Mouse (Mus musculus): Measurements from ENCODE around the gene Rangap1. TPM values are rescaled to one million over a fixed set of nuclear protein-coding genes. Genes with fewer than 3 reads are reported as not detected.
A peak's percentile ranks its signal among the peaks of the same experiment; 100 is the strongest.

Rangap1 gene
- polyA plus RNA-seq, 1 experiment from 2014 or later: 101 TPM

DNA sequence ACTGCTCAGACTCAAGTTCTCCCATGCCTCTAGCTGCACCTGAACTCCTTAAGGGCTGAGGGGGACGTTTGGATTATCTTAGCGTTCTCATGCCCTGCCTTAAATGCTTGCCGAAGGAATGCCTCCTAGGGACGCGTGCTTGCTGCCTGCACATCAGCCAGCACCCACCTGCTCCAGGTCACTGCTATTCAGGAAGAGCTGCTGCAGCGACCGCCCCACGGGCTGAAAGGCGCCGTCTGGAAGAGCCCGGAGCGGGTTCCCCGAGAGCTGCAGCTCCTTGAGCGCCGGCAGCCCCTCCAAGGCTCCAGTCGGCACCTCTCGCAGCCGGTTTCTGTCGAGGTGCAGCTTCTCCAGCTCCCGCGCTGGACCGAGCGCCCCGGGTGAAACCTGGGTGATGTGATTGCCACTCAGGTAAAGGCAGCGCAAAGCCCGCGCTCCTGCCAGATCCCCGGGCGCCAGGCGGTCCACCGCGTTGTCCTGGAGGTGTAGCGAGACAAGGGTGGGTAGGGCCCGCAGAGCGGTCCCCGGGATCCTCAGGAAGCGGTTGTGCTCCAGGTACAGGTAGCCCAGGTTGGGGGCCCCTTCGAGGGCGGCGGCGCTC is 51.9 kb downstream of the Rangap1 start:
- no peak overlapping the region; the same call in 1 of the 2 replicates for H3K27ac ChIP-seq
- H3K4me3 ChIP-seq: peak overlapping the region; percentile 61
- H3K36me3 ChIP-seq: peaks cover 8% of the 10 kb centered on the region
- no peak for ATAC-seq (ENCODE audit: insufficient number of reproducible peaks, low FRiP score, low TSS enrichment, low read depth)
- H3K9ac ChIP-seq: peak overlapping the region; percentile 69
- WGBS: 3% methylated on average over 41 of the region's 41 CpGs
- peaks cover 32% of the 10 kb centered on the region for H3K4me1 ChIP-seq
- peaks cover 28% of the 10 kb centered on the region for H3K27me3 ChIP-seq
- H3K9me3 ChIP-seq: no peaks in the 10 kb centered on the region
- peak overlapping the region; percentile 95 for H3K4me2 ChIP-seq

DNA sequence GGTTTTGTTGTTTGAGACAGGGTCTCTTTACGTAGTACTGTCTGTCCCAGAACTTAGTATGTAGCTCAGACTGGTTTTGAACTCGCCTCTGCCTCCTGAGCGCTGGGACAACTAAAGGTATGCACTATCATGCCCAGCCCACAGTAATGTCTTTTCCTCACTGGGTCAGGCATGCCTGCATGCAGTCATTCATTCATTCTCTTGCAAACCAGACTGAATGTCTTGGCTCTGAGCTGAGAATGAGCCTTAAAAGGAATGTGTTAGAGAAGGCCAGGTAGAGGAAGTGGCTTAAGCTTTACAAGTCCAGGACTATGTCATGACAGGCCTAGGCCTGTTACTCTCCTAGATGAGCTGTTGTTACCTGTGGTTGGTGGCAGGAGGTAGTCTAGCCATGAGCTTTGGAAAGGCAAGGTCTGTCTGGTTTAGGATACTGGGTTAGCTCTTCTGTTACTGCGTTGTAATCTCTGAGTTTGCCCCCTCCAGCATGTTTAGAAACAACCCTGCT is 65.0 kb downstream of the Rangap1 start:
- H3K27ac ChIP-seq: no peak overlapping the region
- peaks cover 72% of the 10 kb centered on the region for H3K36me3 ChIP-seq
- no peak overlapping the region for H3K4me2 ChIP-seq
- H3K4me3 ChIP-seq: no peak overlapping the region
- no peaks in the 10 kb centered on the region for H3K4me1 ChIP-seq
- H3K9ac ChIP-seq: no peak overlapping the region
- no peak for ATAC-seq (ENCODE audit: insufficient number of reproducible peaks, low FRiP score, low TSS enrichment, low read depth)
- no peaks in the 10 kb centered on the region for H3K27me3 ChIP-seq
- no peaks in the 10 kb centered on the region for H3K9me3 ChIP-seq
- 90% methylated on average over 4 of the region's 4 CpGs for WGBS

DNA sequence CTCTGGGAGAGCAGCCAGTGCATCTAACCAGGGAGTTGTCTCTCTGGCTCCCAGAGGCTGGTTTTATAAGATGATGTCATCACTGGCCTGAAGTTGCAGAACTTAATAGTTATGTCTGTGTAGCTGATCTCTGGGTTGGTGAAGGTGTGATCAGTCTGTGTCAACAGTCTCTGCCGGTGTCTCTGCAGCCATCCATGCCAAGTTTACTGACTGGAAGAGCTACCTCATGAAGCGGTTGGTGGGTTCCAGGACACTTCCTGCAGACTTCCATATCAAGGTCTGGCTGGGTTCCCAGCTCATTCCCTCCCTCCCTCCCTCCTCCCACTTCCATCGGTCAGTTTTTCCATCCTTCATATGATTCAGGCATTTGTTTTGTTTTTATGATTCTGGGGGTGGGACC is 68.7 kb downstream of the Rangap1 start:
- Histone ChIP-seq H3K27ac (no peak overlapping the region), H3K9me3 (no peaks in the 10 kb centered on the region), H3K4me1 (no peaks in the 10 kb centered on the region), H3K4me3 (no peak overlapping the region), H3K27me3 (no peaks in the 10 kb centered on the region), H3K4me2 (no peak overlapping the region), H3K9ac (no peak overlapping the region), H3K36me3 (peaks cover 60% of the 10 kb centered on the region)
- ATAC-seq (ENCODE audit: insufficient number of reproducible peaks, low FRiP score, low TSS enrichment, low read depth): no peak
- WGBS: 84% methylated on average over 3 of the region's 3 CpGs

DNA sequence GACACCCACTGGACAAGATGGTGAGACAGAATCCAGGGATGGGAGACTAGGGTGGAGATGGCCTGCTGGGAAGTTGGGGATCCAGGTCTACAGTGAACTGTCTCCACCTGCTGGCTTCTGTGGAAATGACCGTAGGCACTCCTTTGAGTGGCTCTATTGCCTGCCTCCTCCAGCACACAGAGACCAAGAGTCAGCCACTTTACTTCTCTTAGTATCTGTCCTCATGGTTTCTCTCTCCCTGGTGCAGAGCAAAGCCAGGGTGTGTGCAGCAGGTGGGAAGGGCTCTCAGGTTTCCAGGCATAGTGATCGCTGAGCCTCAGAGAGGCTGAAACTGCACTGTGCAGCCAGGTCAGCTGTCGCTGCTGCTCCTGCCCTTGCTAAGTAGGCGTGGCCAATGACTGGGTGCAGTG is 75.1 kb downstream of the Rangap1 start:
- 76% methylated on average over 4 of the region's 4 CpGs for WGBS
- Histone ChIP-seq H3K4me3 (no peak overlapping the region), H3K4me1 (0 out of 2 replicates have a peak, but pooled peaks cover under 1% of the 10 kb centered on the region), H3K9me3 (no peaks in the 10 kb centered on the region), H3K27me3 (no peaks in the 10 kb centered on the region), H3K27ac (no peak overlapping the region), H3K4me2 (no peak overlapping the region), H3K9ac (no peak overlapping the region), H3K36me3 (peaks cover 62% of the 10 kb centered on the region)
- ATAC-seq (ENCODE audit: insufficient number of reproducible peaks, low FRiP score, low TSS enrichment, low read depth): 0 out of 2 replicates have a peak, but pooled peaks have one; percentile 38

DNA sequence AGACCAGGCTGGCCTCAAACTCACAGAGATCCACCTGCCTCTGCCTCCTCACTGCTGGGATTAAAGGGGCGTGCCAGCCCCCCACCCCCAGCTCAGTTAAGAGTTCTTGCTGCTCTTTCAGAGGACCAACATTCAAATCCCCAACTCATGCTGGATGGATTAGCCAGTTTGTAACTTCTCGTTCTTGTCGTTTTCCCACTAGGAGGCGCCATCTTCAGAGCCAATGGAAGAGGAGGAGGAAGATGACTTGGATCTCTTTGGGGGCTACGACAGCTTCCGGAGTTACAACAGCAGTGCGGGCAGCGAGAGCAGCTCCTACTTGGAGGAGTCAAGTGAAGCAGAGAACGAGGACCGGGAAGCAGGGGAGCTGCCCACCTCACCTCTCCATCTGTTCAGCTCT is 78.4 kb downstream of the Rangap1 start:
- ATAC-seq (ENCODE audit: insufficient number of reproducible peaks, low FRiP score, low TSS enrichment, low read depth): no peak
- Histone ChIP-seq H3K9me3 (no peaks in the 10 kb centered on the region), H3K27me3 (no peaks in the 10 kb centered on the region), H3K36me3 (peaks cover 40% of the 10 kb centered on the region), H3K4me3 (no peak overlapping the region), H3K4me1 (peaks cover 10% of the 10 kb centered on the region), H3K27ac (no peak overlapping the region), H3K4me2 (no peak overlapping the region), H3K9ac (no peak overlapping the region)
- WGBS: 87% methylated on average over 10 of the region's 10 CpGs

DNA sequence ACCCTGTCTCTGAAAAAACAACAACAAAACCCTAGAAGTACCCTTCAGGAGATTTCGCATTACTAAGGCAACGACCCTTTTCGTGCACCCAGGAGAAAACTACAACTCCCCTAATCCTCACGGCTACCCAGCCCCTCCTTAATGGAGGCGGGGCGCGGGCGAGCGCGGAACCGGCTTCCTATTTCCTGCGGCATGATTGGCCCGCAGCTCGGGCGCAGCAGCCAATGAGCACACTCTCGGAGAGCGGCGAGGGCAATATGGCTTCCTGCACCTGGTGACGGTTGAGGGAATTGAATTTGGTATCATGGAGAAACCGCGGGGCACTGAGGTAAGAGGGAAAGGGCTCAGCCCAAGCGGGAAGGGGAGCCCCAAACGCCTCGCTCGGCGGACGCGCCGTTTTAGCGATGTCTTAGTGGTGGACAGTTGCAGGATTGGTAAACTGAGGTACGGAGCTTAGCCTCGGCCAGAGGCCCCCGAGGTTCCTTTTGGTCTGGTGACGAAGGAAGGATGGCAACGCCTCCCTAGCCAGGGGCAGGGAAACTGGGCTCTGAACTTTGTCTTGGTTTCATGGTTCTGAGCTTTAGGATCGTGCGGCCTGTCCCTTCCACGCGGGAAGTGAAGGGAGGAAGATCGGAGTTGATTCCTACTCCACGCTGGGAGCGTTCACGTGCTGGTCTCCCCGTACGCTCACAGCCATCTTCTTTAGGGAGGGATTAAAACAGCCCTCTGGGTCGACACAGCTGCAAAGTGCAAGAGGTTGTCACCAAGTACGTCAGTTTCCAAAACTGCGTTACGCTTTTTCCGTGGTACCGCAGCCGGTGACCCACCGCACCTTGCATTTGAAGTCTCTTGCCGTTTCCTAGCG is 81.4 kb downstream of the Rangap1 start, which contains the start of gene L3mbtl2:
Gene L3mbtl2 (plus strand): TSS at position 193 of the 865 bp plus-strand sequence.
- Histone ChIP-seq H3K36me3 (peaks cover 20% of the 10 kb centered on the region), H3K4me2 (peak within 1 kb of the TSS; percentile 81), H3K9ac (peak within 1 kb of the TSS; percentile 55), H3K27me3 (no peaks in the 10 kb centered on the region), H3K27ac (peak within 1 kb of the TSS; percentile 62; the same call in 1 of the 2 replicates), H3K4me3 (peak within 1 kb of the TSS; percentile 78), H3K9me3 (no peaks in the 10 kb centered on the region), H3K4me1 (peaks cover 10% of the 10 kb centered on the region)
- under 1% methylated on average over 55 of the region's 55 CpGs for WGBS
- ATAC-seq (ENCODE audit: insufficient number of reproducible peaks, low FRiP score, low TSS enrichment, low read depth): peak; percentile 96

DNA sequence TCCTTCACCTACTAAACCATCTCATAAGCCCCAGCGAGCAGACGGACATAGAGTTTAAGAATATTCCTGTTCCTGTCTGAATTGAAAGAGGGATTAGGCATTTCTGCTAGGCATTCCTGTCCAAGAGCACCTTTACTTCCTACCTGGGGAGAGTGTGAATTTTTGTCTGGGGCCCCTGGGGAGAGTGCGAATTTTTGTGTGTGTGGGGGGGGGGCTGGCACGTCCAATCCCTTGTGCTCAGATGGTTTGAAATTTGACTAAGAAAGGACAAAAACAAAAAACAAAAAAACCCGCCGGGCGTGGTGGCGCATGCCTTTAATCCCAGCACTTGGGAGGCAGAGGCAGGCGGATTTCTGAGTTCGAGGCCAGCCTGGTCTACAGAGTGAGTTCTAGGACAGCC is 82.0 kb downstream of the Rangap1 start:
- Histone ChIP-seq H3K9me3 (no peaks in the 10 kb centered on the region), H3K27ac (no peak overlapping the region), H3K4me2 (peak overlapping the region; percentile 81), H3K4me3 (peak overlapping the region; percentile 78), H3K27me3 (no peaks in the 10 kb centered on the region), H3K36me3 (peaks cover 13% of the 10 kb centered on the region), H3K9ac (no peak overlapping the region), H3K4me1 (peaks cover 10% of the 10 kb centered on the region)
- 66% methylated on average over 10 of the region's 10 CpGs for WGBS
- ATAC-seq (ENCODE audit: insufficient number of reproducible peaks, low FRiP score, low TSS enrichment, low read depth): no peak

DNA sequence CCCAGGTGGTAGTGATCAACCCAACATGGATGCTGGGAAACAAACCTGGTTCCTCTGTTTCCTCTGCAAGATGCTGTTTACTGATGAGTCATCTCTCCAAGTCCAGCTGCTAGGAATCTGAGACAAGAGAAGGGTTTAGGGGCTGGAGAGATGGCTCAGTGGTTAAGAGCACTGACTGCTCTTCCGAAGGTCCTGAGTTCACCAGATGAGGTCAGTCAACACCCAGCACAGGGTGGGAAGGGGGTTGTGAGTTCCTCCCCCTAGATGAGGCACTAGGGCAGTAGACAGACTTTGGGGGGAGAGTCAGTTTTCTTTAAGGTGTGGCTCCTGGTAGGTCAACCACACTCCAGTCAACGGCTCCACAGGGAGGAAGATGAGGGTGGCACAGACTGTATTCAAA is 83.6 kb downstream of the Rangap1 start:
- ATAC-seq (ENCODE audit: insufficient number of reproducible peaks, low FRiP score, low TSS enrichment, low read depth): no peak
- no peak overlapping the region for H3K4me2 ChIP-seq
- H3K27me3 ChIP-seq: no peaks in the 10 kb centered on the region
- H3K9me3 ChIP-seq: no peaks in the 10 kb centered on the region
- H3K36me3 ChIP-seq: no peaks in the 10 kb centered on the region
- WGBS: 95% methylated on average over 2 of the region's 2 CpGs
- H3K4me1 ChIP-seq: peaks cover 10% of the 10 kb centered on the region
- H3K9ac ChIP-seq: no peak overlapping the region
- no peak overlapping the region for H3K27ac ChIP-seq
- H3K4me3 ChIP-seq: no peak overlapping the region

Other genes starting within 250 kb of the Rangap1 start
- gene Ep300, start 160.2 kb downstream of the Rangap1 start, polyA plus RNA-seq (2015; fragmentation: Nextera tagmentation; extraction: Ambion mirVana): 16.3 and 18.6 TPM in 2 replicates
- 16.5 and 17.9 TPM in 2 replicates for gene L3mbtl2, start 81.6 kb downstream of the Rangap1 start, polyA plus RNA-seq (2015; fragmentation: Nextera tagmentation; extraction: Ambion mirVana)
- 15.2 and 15.3 TPM in 2 replicates for gene Chadl, start 48.2 kb downstream of the Rangap1 start, polyA plus RNA-seq (2015; fragmentation: Nextera tagmentation; extraction: Ambion mirVana)
- 28.7 and 28.9 TPM in 2 replicates for gene Zc3h7b, start 473 bp downstream of the Rangap1 start, polyA plus RNA-seq (2015; fragmentation: Nextera tagmentation; extraction: Ambion mirVana)
- gene Tef, start 56.9 kb upstream of the Rangap1 start, polyA plus RNA-seq (2015; fragmentation: Nextera tagmentation; extraction: Ambion mirVana): 28.9 and 30.7 TPM in 2 replicates
- gene Tob2, start 113.3 kb upstream of the Rangap1 start, polyA plus RNA-seq (2015; fragmentation: Nextera tagmentation; extraction: Ambion mirVana): 29.8 and 32.1 TPM in 2 replicates
- gene Phf5a, start 126.4 kb upstream of the Rangap1 start, polyA plus RNA-seq (2015; fragmentation: Nextera tagmentation; extraction: Ambion mirVana): 124 TPM in 2 replicates
- gene Aco2, start 126.8 kb upstream of the Rangap1 start, polyA plus RNA-seq (2015; fragmentation: Nextera tagmentation; extraction: Ambion mirVana): 144 and 165 TPM in 2 replicates
- 60.5 and 76.3 TPM in 2 replicates for gene Polr3h, start 180.7 kb upstream of the Rangap1 start, polyA plus RNA-seq (2015; fragmentation: Nextera tagmentation; extraction: Ambion mirVana)
- 14.0 and 16.1 TPM in 2 replicates for gene Csdc2, start 191.2 kb upstream of the Rangap1 start, polyA plus RNA-seq (2015; fragmentation: Nextera tagmentation; extraction: Ambion mirVana)
- gene Pmm1, start 215.4 kb upstream of the Rangap1 start, polyA plus RNA-seq (2015; fragmentation: Nextera tagmentation; extraction: Ambion mirVana): 39.5 and 40.5 TPM in 2 replicates
- not detected in 2 replicates for gene 1700029P11Rik, start 235.0 kb upstream of the Rangap1 start, polyA plus RNA-seq (2015; fragmentation: Nextera tagmentation; extraction: Ambion mirVana)
- gene Xrcc6, start 242.3 kb upstream of the Rangap1 start, polyA plus RNA-seq (2015; fragmentation: Nextera tagmentation; extraction: Ambion mirVana): 73.8 and 77.5 TPM in 2 replicates